Mouse (Mus musculus) midbrain, embryonic 15.5 days (tissue): ENCODE data around the gene Zfp697. TPM values are rescaled to one million over a fixed set of nuclear protein-coding genes. Genes with fewer than 3 reads are reported as not detected.
"Not testable (repeated sequence)": the region's sequence is repeated elsewhere in the genome, so short reads cannot be mapped to it uniquely, and the experiment has no call there.

Experiments used
- ATAC-seq: fragments of 200-750 bp; cut with Nextera tagmentation; replicated peaks from 2 replicates; pipeline ENCODE4 v1.8.0; 2017; ENCODE audit warnings: moderate TSS enrichment
- H3K27ac ChIP-seq: fragments of 300-500 bp; sonication (generic); 2 replicates; pipeline ENCODE4 v1.5.1; 2015; ENCODE audit warnings: mild to moderate bottlenecking, inconsistent platforms
- H3K27me3 ChIP-seq: fragments of 300-500 bp; sonication (generic); replicated peaks from 2 replicates; pipeline ENCODE4 v1.6.1; 2015; ENCODE audit warnings: inconsistent platforms
- H3K36me3 ChIP-seq: fragments of 300-500 bp; sonication (generic); replicated peaks from 2 replicates; pipeline ENCODE4 v1.6.1; 2015; ENCODE audit warnings: inconsistent platforms
- H3K4me1 ChIP-seq: fragments of 300-500 bp; sonication (generic); 2 replicates; pipeline ENCODE4 v1.6.1; 2015; ENCODE audit warnings: inconsistent platforms
- H3K4me2 ChIP-seq: fragments of 300-500 bp; sonication (generic); 2 replicates; pipeline ENCODE4 v1.6.1; 2015; ENCODE audit warnings: inconsistent platforms, mild to moderate bottlenecking, moderate library complexity
- H3K4me3 ChIP-seq: fragments of 300-500 bp; sonication (generic); 2 replicates; pipeline ENCODE4 v1.5.1; 2015; ENCODE audit warnings: mild to moderate bottlenecking, inconsistent platforms
- H3K9ac ChIP-seq: fragments of 300-500 bp; sonication (generic); 2 replicates; pipeline ENCODE4 v1.6.1; 2015; ENCODE audit warnings: mild to moderate bottlenecking, inconsistent platforms
- H3K9me3 ChIP-seq: fragments of 300-500 bp; sonication (generic); 2 replicates; pipeline ENCODE4 v1.6.1; 2016; ENCODE audit warnings: inconsistent platforms
- WGBS: fragments of 180-500 bp; shearing (Covaris S2); methylation state at CpG from one replicate; pipeline ENCODE4 v1.1.7; 2015; ENCODE audit warnings: mixed read lengths; 5-methylcytosine and 5-hydroxymethylcytosine counted together
- polyA plus RNA-seq: library from polyadenylated mRNA; unstranded; fragments of >200 nt; fragmentation: Nextera tagmentation; extraction: Ambion mirVana; gene quantifications from 2 replicates; pipeline ENCODE4 v1.2.1, GENCODE M21; 2015

The Zfp697 gene
- polyA plus RNA-seq, 1 experiment from 2014 or later: 19.8 TPM

- ATAC-seq, H3K27ac ChIP-seq, H3K9ac ChIP-seq, H3K36me3 ChIP-seq, H3K9me3 ChIP-seq, H3K4me2 ChIP-seq, H3K4me1 ChIP-seq, H3K27me3 ChIP-seq, H3K4me3 ChIP-seq: not testable (repeated sequence)
- 85% methylated on average over 2 of the region's 2 CpGs for WGBS
Measured at GRCm38 (mm10) chr3:98567717-98568116, 185.5 kb downstream of the Zfp697 start.

DNA sequence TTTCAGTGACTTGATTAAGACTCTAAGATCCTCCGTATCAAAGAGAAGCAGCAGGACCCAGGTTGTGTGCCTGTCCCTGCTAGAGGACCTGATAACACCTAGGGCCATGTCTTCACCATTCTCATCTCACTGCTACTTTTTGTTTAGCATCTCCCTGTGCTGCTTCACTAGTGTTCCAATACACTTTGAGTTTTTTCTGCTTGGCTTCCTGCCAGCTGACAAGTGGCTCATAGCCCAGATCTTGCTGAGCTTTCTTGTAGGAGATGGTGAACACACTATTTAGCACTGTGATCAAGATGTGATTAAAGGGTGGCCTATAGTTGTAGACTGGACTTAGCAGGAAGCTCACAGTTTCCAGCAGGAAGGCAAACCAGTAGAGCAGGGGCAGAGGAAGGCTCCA is 198.8 kb downstream of the Zfp697 start:
- not testable (repeated sequence) for H3K9ac ChIP-seq, H3K4me3 ChIP-seq, H3K36me3 ChIP-seq, ATAC-seq, H3K4me1 ChIP-seq, H3K27ac ChIP-seq, H3K4me2 ChIP-seq, H3K27me3 ChIP-seq, H3K9me3 ChIP-seq
- 88% methylated on average over 1 of the region's 1 CpGs for WGBS

- not testable (repeated sequence) for H3K27ac ChIP-seq, H3K4me2 ChIP-seq, H3K36me3 ChIP-seq, H3K4me1 ChIP-seq, H3K4me3 ChIP-seq, H3K27me3 ChIP-seq, H3K9ac ChIP-seq, ATAC-seq, H3K9me3 ChIP-seq
- no CpG with 5 or more reads among the region's 1 CpGs for WGBS
Measured at GRCm38 (mm10) chr3:98582202-98582601, 199.9 kb downstream of the Zfp697 start.

DNA sequence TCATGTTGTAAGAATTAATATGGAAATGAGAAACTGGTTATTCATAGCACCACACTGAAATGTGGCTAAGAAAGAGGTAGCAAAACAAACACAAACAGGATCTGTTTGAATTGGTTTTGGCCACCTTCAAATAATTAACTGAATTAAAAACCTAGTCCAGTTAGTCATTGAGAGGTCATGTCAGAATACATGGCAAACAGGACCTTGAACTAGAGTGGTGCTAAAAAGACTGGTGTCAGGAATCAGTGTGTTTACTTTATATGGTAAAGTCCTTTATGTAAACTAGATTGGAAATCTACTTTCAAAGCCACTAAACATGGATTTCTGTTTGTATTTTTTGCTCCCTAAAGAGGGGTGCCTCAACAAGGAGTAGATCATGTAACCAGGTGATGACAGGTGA is 200.4 kb downstream of the Zfp697 start:
- not testable (repeated sequence) for H3K4me2 ChIP-seq, H3K4me1 ChIP-seq, H3K9ac ChIP-seq, H3K36me3 ChIP-seq, H3K9me3 ChIP-seq, H3K27me3 ChIP-seq, H3K4me3 ChIP-seq, H3K27ac ChIP-seq, ATAC-seq

- ATAC-seq: no peak
- Histone ChIP-seq H3K9me3 (no peaks in the 10 kb centered on the region), H3K36me3 (no peaks in the 10 kb centered on the region), H3K4me3 (no peak overlapping the region), H3K9ac (no peak overlapping the region), H3K27ac (no peak overlapping the region), H3K4me2 (no peak overlapping the region), H3K4me1 (no peaks in the 10 kb centered on the region), H3K27me3 (no peaks in the 10 kb centered on the region)
- WGBS: 84% methylated on average over 2 of the region's 2 CpGs
Measured at GRCm38 (mm10) chr3:98587721-98588120, 205.5 kb downstream of the Zfp697 start.

- Histone ChIP-seq H3K4me2 (no peak within 1 kb of the TSS), H3K9ac (no peak within 1 kb of the TSS), H3K27ac (no peak within 1 kb of the TSS), H3K9me3 (no peaks in the 10 kb centered on the region), H3K4me3 (no peak within 1 kb of the TSS), H3K4me1 (no peaks in the 10 kb centered on the region), H3K27me3 (no peaks in the 10 kb centered on the region), H3K36me3 (no peaks in the 10 kb centered on the region)
- no peak for ATAC-seq
Measured at GRCm38 (mm10) chr3:98588707-98589106, 206.4 kb downstream of the Zfp697 start, which contains the start of gene Gm10681. Gm10681 (minus strand) TSS chr3:98588807.

DNA sequence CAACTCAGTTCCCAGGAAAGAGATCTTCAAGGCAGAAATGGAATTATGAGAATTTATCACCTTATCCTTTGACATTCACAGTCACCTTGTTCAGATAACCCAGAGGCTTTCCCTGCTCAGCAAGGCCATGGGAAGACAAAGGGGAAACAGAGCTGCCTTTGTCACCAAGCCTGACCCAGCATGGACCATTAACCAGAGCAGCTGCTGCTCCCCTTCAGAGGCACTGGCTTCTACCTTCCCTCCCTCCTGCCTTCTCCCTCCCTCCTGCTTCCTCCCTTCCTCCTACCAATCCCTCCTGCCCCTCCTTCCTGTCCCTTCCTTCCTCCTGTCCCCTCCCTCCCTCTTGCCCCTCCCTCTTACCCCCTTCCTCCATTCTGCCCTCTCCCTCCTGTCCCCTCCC is 231.3 kb downstream of the Zfp697 start:
- not testable (repeated sequence) for H3K9me3 ChIP-seq, ATAC-seq, H3K4me2 ChIP-seq

DNA sequence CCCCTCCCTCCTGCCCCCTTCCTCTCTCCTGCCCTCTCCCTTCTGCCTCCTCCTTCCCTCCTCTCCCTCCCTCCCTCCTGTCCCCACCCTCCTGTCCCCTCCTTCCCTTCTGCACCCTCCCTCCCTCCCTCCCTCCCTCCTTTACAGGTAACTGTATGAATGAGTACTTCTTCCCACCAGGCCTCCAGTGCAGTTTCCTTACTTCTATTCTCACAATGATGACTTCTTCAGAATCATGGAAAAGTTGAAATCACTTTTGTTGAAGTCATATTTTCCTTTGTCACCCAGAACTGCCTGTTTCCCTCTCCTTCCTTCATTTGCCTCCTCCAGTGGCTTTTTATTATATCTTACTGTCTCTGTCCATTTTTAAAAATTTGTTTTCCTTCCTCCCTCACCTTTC is 231.7 kb downstream of the Zfp697 start:
- ATAC-seq: no peak
- Histone ChIP-seq H3K27ac (no peak overlapping the region), H3K4me2 (no peak overlapping the region), H3K9me3 (no peaks in the 10 kb centered on the region), H3K36me3 (no peaks in the 10 kb centered on the region), H3K9ac (no peak overlapping the region), H3K27me3 (no peaks in the 10 kb centered on the region), H3K4me3 (no peak overlapping the region), H3K4me1 (no peaks in the 10 kb centered on the region)

More for the DNA sequence above, 231.3 kb downstream of the Zfp697 start:
- H3K36me3 ChIP-seq, H3K27ac ChIP-seq, H3K4me1 ChIP-seq, H3K9ac ChIP-seq, H3K27me3 ChIP-seq, H3K4me3 ChIP-seq: not testable (repeated sequence)

DNA sequence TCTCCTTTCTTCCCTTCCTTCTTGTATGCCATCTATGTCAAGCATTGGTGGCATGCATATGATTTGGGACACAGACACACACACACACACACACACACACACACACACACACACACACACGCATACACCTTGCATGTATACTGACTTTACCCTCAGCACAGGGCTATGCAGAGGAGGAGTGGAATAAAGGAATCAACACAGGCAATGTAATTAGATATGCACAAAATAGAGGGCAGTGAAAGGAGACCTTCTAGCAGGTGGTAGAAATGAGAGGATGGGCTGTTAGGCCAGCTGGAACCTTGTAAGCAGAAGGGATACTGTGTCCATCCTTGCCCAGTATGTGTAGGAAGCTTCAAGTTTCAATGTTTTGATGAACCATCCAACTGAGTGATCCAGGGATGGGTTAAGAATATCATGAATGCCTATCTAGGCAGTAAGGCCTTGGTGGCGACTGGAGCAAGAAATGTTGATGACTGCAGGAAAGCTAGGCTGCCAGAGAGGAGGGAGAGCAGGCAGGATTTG is 232.2 kb downstream of the Zfp697 start:
- not testable (repeated sequence) for H3K27me3 ChIP-seq, H3K4me1 ChIP-seq, ATAC-seq, H3K4me3 ChIP-seq, H3K9ac ChIP-seq, H3K36me3 ChIP-seq, H3K4me2 ChIP-seq, H3K9me3 ChIP-seq, H3K27ac ChIP-seq
- 65% methylated on average over 2 of the region's 2 CpGs for WGBS

- H3K4me2 ChIP-seq, H3K27ac ChIP-seq, H3K4me1 ChIP-seq, H3K9ac ChIP-seq, H3K9me3 ChIP-seq, H3K36me3 ChIP-seq, H3K27me3 ChIP-seq, H3K4me3 ChIP-seq: not testable (repeated sequence)
- ATAC-seq: 0 out of 2 replicates have a peak, but pooled peaks have one; percentile 52
- 26% methylated on average over 2 of the region's 2 CpGs for WGBS
Measured at GRCm38 (mm10) chr3:98616244-98616643, 234.0 kb downstream of the Zfp697 start.

- H3K4me1 ChIP-seq, H3K36me3 ChIP-seq, H3K27ac ChIP-seq, H3K9me3 ChIP-seq, H3K9ac ChIP-seq, ATAC-seq, H3K4me2 ChIP-seq, H3K27me3 ChIP-seq, H3K4me3 ChIP-seq: not testable (repeated sequence)
- 57% methylated on average over 1 of the region's 1 CpGs for WGBS
Measured at GRCm38 (mm10) chr3:98616786-98617185, 234.5 kb downstream of the Zfp697 start.

GRCm38 (mm10) chr3:98629633-98630032 is 247.4 kb downstream of the Zfp697 start:
- no peaks in the 10 kb centered on the region for H3K27me3 ChIP-seq
- no peak for ATAC-seq
- H3K4me1 ChIP-seq: no peaks in the 10 kb centered on the region
- 86% methylated on average over 3 of the region's 3 CpGs for WGBS
- no peaks in the 10 kb centered on the region for H3K9me3 ChIP-seq
- no peak overlapping the region for H3K4me3 ChIP-seq
- no peak overlapping the region for H3K9ac ChIP-seq
- H3K36me3 ChIP-seq: no peaks in the 10 kb centered on the region
- H3K27ac ChIP-seq: no peak overlapping the region
- H3K4me2 ChIP-seq: no peak overlapping the region

DNA sequence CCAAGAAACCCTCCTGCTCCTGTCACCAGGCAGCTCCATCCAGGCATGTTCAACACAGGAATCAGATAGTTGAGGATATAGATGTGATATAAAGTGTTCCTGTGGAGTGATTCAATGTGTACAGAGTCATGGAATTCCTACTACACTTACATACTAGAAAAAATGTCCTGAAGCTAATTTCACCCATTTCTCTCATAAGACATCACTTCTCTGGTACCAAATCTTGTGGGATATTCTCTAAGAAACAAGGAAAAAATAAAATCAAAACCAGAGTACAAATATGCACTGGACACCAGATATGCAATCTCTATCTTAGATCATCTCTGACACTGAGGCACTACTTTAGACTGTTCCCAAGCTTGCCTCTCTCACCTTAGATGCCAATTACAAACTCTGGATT is 247.9 kb downstream of the Zfp697 start, which contains the start of gene Hsd3b5:
Gene Hsd3b5, minus strand, starts transcription at position 101 of the 400 bp plus-strand sequence.
- no peak within 1 kb of the TSS for H3K4me2 ChIP-seq
- no peaks in the 10 kb centered on the region for H3K9me3 ChIP-seq
- H3K4me3 ChIP-seq: no peak within 1 kb of the TSS
- no peaks in the 10 kb centered on the region for H3K36me3 ChIP-seq
- no peak within 1 kb of the TSS for H3K9ac ChIP-seq
- no peaks in the 10 kb centered on the region for H3K27me3 ChIP-seq
- no peak for ATAC-seq
- no peaks in the 10 kb centered on the region for H3K4me1 ChIP-seq
- H3K27ac ChIP-seq: no peak within 1 kb of the TSS

- H3K9me3 ChIP-seq: no peaks in the 10 kb centered on the region
- ATAC-seq: no peak
- H3K27me3 ChIP-seq: no peaks in the 10 kb centered on the region
- H3K4me1 ChIP-seq: no peaks in the 10 kb centered on the region
- no peak overlapping the region for H3K4me3 ChIP-seq
- no peak overlapping the region for H3K9ac ChIP-seq
- 91% methylated on average over 1 of the region's 1 CpGs for WGBS
- no peak overlapping the region for H3K4me2 ChIP-seq
- H3K27ac ChIP-seq: no peak overlapping the region
- H3K36me3 ChIP-seq: no peaks in the 10 kb centered on the region
Measured at GRCm38 (mm10) chr3:98635145-98635544, 252.9 kb downstream of the Zfp697 start.
